Mouse (Mus musculus) T-helper 2 cell (primary cell): Measurements from ENCODE around the gene Bckdha.

Source experiments
- in situ Hi-C: fragments of 300-600 bp; cut with MboI, MseI; formaldehyde crosslinking; loops from one replicate; pipeline ENCODE4 v1.15.1; 2025; ENCODE audit warnings: high pct_unique_total_duplicates

Bckdha gene

DNA sequence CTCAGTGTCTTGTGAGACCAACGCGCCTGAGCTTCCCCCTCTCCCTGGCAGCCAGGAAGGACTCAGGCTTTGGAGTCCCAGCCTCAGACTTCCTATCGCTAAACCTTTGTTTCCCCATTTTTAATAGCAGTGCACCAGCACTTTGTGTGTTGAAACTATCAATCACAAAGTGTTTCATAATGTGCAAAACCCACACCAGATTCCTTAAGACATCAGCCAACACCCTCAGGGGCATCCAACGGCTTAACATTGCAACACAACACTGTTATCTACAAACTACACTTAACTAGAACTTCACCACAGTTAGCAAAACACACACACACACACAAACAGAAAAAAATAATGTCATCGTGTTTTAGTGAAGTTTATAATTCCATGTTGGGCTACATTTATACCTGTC is 8.9 kb downstream of the Bckdha start:
- in situ Hi-C loops, result no loop called here

DNA sequence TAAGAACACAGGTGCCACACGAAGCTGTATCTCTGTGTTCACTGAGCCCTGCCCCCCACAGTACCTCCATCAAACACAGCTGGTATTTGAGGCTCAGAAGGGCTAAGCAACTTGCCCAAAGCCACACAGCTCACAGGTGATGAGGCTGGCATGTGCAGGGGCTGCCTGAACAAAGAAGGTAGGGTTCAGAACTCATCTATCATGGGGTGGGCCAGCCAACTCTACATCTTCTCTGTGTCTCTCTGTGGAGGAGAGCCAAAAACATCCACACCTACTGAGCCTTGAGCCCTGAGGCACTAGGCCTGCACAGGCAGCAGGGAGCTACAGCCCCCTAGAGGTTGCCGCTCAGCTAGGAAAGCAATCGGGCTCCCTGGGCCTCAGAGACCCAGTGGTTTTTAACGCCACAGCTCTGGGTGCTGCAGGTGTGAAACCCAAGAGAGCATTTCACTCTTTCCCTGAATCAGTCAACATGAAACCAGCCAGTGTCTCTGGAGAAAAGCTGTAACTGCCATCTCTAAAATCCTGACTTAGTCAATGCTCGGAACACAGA is 11.1 kb downstream of the Bckdha start:
- in situ Hi-C loops, result no loop called here

DNA sequence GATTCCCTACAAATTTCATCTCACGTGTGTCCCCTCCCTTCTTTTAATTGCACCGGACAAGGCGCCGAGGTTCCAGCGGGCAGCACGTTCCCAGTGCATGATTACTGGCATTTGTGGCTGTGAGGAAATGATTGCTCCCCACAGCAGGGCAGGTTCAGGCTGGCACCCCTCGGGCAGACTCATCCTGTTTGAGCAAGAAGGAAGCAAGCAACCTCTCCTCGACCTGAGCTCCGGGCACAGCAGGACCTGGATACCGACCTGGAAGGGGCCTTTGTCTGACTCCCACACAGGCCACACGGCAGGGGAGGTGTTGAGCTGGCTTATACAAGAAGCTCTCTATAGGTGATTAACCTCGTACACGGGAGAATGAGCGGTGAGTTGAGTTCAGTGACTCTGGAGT is 13.7 kb downstream of the Bckdha start:
- in situ Hi-C loops, result no loop called here

DNA sequence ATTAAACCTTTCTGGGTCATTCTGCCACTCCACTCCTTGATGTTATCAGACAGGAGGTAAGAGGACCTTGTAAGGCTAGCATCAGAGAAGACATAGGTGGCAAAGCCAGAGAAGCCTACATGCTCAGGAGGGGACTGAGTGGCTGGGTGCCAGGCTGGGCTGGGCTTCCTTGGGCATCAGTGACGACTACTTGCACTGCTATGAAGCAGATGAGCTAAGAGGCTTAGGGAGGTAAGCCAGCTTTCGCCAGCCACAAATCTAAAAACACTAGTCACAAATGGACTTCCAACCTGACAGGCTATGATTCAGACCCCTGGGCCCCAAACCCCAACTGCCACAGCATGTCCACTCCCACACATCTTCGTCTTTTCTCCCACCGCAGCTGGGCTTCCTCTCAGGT is 14.2 kb downstream of the Bckdha start:
- in situ Hi-C loops, result no loop called here

DNA sequence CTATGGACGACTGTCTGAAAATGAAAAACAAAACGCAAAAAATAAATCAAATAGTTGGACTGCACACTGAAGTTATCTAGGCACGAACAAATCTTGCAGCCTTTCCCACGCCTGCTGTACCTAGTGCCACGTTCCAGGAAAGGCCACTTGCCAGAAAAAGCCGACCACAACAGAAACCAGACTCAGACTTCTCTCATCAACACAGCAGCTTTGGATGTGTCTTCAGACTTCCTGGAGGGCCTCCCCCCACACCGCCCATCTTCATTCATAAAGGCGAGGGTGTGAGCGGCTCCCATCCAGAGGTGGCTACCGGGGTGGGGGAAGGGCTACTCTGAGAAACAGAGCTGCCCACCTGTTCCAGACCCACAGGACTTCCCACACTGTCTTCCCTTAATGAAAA is 14.6 kb downstream of the Bckdha start:
- in situ Hi-C loops, result no loop called here

DNA sequence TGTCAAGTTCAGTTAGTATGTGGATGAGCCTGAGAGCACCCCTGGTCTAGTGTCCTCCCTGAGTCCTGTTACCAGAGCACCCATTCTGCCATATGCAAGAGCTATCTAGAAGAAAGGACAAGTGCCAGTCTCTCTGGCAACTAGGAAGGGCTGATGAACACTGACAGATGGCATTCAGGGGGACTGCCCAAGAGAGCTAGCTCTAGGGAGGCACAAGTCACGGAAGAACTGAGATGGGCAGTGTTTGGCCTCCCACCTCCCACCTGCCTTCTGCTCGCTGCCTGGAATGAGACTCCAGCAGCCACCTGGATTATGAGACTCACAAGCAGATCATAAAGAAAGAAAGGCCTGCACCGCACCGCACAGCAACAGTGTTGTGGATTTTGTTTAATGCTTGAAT is 19.0 kb downstream of the Bckdha start:
- in situ Hi-C loops, result no loop called here

DNA sequence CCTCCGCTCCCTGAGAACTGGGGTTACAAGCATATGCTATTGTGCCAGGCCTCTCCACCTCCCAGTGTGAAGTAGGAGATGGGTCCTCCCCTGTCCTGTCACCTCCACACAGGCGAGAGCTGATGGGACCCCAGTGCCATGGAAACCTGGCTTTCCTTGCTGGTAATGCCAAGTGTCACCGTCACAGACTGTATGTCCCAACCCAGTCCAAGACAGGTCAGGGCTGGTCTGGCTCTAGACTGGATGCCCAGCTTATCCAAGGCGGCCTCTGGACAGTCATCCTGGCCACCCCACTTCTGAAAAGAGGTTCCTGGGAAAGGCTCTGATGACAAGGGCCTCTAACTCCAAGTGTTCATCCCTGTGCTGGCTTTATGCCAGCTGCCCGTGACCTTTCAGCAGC is 21.7 kb downstream of the Bckdha start:
- in situ Hi-C loops, result no loop called here

DNA sequence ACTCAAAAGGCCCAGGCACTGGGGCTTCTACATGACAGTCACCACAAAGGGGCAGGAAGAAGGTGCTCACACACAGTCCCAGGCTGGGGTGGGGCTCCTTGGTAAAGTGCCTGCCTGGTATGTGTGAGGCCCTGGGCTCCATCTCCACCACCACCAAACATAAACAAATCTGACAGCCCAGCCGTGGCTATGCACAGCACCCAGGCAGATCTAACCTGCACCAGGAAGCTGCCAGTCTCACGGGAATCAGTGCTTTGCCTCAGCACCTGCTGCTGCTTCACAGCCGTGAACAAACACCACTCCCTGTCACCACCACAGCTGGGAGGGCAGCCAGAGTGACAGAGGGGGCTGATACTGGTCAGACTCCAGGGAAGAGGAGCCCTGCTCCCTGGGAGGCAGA is 22.4 kb downstream of the Bckdha start:
- in situ Hi-C loops, result no loop called here

DNA sequence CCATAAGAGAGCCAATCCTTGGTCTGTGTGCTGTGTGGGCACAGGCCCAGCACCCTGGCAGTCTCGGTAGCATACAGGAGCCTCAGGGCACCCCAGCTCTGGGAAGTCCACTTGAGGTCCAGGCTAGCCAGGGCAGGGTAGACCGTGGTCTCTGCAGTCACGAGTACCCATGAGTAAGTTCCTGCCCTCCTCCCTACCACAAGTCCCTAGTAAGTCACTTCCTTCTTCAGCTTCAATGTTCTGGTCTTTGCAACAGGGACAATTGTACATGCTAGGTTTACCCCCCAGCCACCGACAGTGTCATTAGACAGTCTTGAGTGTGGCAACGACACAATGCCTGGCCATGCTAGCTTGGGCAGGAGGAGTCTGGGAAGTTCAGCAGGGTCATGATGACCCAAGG is 26.1 kb downstream of the Bckdha start:
- in situ Hi-C loops, result no loop called here

DNA sequence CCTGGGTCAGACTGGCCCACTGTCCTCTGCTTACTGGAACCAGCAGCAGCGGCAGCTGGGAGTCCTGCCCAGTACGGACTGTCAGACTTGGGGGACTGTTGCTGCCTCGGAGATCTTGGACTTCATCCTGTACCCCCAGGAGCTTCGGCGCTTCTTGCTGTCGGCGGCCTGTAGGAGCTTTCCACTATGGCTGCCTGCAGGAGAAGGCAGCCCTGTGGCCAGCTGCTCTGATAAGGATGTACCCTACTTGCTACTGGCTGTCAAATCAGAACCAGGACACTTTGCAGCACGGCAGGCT is 30.5 kb downstream of the Bckdha start:
- in situ Hi-C loops, result no loop called here

DNA sequence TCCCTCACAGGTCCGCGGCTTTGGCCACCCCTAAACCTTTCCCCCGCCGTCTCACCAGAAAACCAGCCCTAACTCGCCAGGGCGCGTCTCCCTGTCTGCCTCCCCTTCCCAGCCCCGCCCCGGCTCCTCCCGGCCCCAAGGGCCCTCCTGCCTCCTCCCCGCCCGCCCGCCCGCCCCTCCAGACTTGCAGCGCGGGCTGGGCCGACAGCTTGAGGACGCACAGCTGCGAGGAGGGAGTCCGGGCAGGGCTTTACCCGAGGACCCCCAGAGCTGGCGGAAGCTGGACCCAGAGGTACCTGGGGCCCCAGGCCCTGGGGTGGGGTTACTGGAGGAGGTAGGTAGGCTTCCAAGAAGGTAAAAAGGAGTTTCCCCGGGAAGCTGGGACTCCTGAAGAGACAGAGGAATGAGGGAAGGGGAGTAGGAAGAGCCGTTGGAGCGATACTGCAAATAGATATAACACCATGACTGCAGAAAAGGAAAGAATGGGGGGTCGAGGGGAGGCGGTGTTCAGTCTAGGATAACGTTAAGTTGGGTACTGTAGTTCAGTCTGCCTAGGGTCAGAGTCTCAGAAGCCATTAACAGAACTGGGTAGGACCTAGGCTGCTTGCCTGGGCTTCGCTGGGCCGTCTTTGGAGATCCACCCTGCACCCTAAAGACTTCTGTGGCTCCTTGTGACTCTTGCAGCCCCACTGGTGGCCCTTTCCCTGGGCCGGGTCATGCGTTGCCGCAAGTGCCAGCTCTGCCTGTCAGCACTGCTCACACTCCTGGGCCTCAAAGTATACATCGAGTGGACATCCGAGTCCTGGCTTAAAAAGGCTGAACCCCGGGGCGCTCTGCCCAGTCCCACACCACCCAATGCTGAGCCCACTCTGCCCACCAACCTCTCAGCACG is 31.1 kb downstream of the Bckdha start:
- in situ Hi-C loops, result no loop called here

DNA sequence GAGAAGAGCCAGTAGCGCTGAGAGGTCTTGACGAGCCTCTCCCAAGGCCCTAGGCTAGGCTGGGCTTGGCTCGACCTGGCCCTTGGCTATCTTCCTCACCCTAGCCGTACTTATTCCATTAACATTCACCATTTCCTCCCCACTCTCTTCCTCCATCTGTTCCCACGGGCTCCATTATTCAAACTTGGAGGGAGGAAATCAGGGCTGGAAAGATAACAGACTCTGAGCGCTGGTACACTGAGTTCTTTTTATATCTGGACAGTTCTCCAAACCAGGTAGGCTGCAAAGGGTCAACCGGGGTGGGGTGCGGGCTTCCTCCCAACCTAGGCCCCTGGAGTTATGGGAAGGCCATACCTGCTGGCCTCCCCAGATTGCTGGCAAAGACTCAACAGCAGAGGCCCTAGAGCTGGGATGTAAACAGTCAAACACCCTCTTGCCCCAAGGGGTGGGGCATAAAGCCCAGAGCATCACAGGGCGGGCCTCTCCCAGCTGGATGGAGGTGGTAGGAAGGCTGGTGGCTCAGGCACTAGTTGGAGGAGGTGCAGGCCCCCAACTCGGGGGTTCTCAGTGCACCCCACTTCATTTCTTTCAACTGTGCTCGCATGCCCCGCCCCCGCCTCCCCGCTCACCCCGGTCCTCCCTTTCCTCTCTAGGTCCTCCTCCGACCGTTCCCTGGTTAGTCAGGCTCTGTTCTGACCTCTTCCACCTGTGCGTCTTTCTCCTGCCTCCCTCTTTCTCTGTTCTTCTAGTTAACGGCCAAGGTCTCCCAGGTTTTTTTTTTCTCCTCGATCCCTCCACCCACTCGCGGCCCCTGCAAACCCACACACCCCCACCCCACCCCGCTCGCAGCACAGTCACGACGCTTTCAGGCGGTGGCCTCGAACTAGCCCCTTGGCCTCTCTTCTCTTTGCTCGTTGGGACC is 32.0 kb downstream of the Bckdha start, which contains the start of gene B3gnt8:
B3gnt8 (plus strand) TSS at position 146 of the 922 bp plus-strand sequence.
- in situ Hi-C loops, result no loop called here

DNA sequence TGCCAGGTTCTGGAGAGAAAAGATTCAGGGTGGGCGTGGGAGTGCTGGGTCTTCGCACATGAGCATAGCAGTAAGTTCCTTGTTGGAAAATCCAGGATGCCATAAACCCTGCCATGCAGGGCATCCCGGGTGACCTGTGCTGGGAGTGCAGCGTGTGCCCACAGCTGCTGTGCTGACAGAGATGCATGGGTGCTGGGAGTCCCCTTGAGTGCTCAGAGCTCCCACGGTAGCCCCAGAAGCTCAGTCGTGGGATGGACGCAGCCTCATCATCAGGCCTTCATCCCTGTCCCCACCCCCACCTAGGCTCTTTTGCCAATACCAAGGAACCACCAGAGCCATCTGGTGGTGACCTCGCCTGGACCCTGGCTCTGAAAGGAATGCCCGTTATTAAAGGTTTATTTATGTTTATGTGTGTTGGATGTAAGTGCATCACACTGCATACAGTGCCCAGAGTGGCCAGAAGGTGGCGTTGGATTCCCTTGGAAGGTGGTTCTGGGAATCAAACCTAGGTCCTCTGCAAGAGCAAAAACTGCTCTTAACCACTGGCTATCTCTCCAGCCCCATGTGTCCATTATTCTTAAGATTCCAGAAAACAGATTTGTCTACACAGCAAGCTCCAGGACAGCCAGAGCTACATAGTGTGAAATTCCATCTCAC is 33.1 kb downstream of the Bckdha start:
- in situ Hi-C loops, result no loop called here

DNA sequence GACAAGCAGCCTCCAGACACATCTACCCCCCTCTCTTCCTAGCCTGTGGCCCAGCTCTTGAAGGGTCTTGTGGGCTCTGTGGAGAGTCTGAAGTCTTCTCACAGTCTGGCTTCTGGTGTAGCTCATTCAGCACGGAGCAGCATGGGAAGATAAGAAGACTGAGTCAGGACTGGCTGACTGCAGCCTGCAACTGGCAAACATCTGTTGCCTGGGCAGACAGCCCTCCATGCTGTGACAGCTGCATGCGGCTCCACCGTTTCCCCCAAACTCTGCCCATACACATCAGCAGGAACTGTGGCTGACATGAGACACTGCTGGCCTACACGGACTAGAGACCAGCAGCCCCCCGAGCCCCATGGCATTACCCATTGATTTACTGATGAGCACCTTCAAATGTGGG is 33.9 kb downstream of the Bckdha start:
- in situ Hi-C loops, result no loop called here

DNA sequence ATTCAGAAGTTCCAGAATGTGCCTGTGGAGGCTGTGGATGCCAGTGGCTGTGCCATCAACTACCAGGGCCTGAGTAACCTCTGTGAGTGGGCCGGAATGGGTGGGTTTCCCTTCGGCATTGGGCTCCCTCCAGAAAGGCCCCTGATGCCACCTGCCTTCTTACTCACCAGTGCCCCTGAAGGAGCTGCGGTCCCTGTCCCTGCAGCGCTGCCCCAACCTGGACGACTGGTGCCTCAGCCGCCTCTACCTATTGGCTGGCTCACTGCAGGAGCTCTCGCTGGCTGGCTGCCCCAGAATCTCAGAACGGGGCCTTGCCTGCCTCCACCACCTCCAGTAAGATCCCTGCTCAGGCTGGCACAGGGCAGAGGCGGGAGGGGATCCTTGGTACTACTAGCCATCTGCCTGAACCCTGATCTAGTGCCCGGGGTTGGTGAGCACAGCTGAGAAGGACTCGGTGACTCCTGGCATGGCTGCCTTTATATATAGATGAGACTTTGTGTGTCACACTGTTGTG is 34.9 kb downstream of the Bckdha start:
- in situ Hi-C loops, result no loop called here

DNA sequence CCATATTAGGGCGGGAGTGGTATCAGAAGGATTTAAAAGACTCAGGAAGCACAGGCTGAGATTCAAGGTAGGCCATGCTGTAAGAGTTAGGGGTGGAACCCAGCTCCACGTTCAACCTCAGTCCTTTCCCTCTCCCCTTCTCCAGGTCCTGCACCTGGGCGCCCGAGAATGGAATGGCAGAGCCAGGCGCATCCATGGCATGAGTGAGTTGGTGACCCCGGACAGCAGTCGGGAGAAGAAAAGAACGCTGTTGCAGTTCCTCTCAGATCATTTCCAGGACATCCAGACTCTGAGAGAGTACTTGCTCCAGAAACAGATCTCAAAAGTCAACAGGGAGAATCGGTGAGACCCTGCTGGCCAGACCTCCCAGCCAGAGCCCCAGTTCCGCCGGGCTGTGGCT is 38.0 kb downstream of the Bckdha start:
- in situ Hi-C loops, result no loop called here

DNA sequence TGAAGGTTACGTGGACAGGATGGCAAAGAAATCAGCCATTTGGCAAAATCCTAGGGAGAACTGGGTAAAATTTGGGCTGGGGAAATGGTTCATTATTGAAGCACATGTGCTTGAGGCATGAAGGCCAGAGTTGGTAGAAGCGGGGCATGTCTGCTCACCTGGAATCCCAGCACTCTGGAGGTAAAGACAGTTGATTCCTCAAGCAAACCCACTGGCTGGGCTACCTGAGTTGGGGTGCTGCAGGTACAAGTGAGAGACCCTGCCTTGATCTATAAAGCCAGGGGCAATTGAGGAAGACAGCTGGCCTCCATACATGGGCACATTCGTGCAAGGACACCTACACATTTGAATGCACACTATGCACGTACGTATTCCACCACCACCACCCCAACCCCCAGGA is 38.7 kb downstream of the Bckdha start:
- in situ Hi-C loops, result no loop called here

DNA sequence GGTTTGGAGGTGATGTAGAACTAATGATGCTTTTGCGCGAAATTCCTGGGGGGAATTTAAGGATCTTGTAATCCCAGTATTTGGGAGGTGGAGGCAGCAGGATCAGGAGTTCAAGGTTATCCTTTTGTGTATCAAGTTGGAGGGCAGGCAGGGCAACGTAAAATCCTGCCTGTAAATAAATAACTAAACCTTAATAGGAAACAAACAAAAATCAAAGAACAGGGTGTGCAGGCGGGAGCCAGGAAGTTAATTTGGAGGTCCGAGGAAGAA is 39.1 kb downstream of the Bckdha start:
- in situ Hi-C loops, result no loop called here

DNA sequence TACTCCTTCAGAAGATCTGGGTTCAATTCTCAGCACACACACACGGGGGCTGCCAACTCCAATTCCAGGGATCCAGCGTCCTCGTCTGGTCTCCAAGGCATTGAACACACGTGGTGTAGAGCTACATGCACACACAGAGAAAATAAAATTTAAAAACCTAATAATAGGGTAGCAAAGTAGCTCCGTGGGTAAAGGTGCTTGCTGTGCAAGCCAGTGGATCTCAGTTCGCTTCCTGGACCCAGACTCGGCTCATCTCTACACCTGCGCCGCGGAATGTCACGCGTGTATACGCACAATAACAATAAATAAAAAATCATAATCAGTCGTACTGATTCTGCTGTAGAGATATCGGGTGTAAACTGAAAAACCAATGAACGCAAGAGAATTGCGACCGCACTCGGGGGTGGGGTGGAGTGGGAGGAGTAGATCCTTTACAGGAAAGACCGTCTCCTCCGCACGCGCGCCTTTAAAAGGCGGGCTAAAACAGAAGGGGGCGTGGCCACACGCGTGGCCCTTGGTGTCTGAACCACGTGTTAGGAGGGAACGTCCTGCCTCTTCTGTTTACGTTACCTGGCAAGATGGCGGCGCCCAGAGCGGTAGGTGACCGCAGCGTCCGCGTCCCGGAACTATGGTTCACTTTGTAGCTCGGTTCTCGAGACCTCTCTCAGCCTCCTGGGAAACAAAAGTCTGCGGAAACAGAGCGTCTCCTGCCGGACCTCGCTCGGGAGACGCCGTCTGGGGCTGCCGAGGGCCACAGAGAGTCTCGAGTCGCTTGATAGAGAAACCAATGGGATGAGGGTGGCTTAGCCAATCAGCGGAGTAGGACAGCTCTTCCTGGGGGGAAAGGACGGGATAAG is 39.7 kb downstream of the Bckdha start, which contains the start of gene Dmac2:
Dmac2 (plus strand) TSS at position 550 of the 857 bp plus-strand sequence.
- in situ Hi-C loops, result no loop called here

DNA sequence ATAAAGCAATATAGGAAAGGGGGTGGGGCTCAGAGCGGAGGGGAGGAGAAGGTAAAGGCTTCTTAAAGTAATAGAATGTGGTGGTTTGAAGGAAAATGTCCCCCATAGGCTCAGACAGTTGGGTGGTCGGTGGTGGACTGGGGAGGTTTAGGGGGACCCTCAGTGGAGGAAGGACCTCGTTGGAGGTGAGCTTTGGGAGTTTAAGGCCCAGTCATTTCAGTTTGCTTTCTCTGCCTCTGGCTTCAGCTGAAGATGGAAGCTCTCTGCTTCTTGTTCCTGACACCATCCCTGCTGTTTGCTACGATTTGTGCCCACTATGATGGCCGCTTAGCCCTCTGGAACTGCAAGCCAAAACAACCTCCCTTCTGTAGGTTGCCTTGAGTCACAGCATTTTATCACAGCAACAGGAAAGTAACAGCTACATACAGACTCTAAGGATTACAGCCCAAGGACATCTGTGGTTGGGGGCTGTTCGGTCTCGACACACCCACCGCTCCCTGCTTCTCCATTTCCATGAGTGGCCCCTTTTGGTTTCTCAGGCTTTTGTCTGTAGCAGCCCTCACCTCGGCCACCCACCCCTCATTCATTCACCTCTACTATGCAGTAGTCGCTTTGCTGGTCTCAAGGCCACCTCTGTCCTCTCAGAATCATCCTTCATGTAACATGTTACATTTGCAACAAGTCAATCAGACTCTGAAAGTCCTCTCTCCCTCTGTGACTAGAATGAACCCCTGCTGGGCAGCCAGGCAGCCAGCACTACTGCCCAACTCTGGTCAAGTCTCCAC is 41.2 kb downstream of the Bckdha start:
- in situ Hi-C loops, result no loop called here
